Mouse (Mus musculus): ENCODE results near the gene Pls1.

DNA sequence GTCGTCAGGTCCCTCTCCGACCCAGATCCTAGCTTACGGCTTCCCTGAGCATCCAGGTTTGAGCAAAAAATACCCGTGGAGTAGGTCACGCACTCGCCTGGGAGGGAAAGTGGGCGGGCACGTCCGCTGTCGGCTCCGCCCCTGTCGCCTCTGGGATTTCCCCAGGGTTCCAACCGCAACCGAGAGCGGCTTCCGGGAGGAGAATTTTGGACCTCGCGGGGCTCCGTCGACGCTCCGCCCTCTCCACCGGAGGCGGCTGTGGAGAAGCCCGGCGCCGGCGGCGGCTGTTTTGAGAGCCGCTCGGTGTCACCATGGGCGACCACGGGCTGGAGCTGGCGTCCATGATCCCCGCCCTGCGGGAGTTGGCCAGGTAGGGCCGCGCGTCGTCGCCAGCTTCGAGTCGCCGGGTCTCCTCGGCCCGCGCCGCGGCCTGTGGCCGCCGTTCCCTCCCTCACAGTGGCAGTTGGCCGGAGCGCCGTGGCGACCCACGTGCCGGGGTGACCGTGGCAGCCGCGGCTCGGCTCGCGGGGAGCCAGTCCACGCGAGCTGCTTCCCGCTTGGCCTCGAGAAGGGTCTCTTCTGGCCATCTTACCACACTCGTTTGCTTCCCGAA lies 12.4 kb upstream of the Pls1 start, which contains the start of gene Atr:
- TF ChIP-seq CTCF (IDR thresholded peaks at IDR 0.05; ENCODE audit: low read depth, low read length) (no peak), TAL1 (conservative IDR thresholded peaks at IDR 0.05; ENCODE audit: low read depth, low read length) (no peak), GATA1 (IDR thresholded peaks at IDR 0.05; ENCODE audit: borderline replicate concordance, low read length) (no peak)
